Mouse (Mus musculus) lung, postnatal 0 days (tissue): ENCODE measurements around the gene Lsm2. TPM values are rescaled to one million over a fixed set of nuclear protein-coding genes. Genes with fewer than 3 reads are reported as not detected.
"Not testable (repeated sequence)": the region's sequence is repeated elsewhere in the genome, so short reads cannot be mapped to it uniquely, and the experiment has no call there.

ENCODE experiments used
- ATAC-seq: fragments of 200-750 bp; cut with Nextera tagmentation; 2 replicates; pipeline ENCODE4 v1.8.0; 2017; ENCODE audit warnings: moderate library complexity
- DNase-seq: peaks from one replicate; pipeline ENCODE4 v3.0.0-alpha.2; 2016; ENCODE audit warnings: low spot score
- H3K27ac ChIP-seq: fragments of 300-500 bp; sonication (generic); 2 replicates; pipeline ENCODE4 v1.5.1; 2014; ENCODE audit warnings: antibody characterized with exemption, mild to moderate bottlenecking, low read length, mixed read lengths
- H3K27me3 ChIP-seq: fragments of 300-500 bp; sonication (generic); replicated peaks from 2 replicates; pipeline ENCODE4 v1.6.1; 2014; ENCODE audit warnings: low read length, mixed read lengths; ENCODE audit not compliant: insufficient read depth
- H3K36me3 ChIP-seq: fragments of 300-500 bp; sonication (generic); 2 replicates; pipeline ENCODE4 v1.6.1; 2014; ENCODE audit warnings: low read length, mixed read lengths; ENCODE audit not compliant: insufficient read depth
- H3K4me1 ChIP-seq: fragments of 300-500 bp; sonication (generic); 2 replicates; pipeline ENCODE4 v1.6.1; 2014; ENCODE audit warnings: antibody characterized with exemption, low read depth, low read length, mixed read lengths; ENCODE audit not compliant: insufficient read depth
- H3K4me2 ChIP-seq: fragments of 300-500 bp; sonication (generic); replicated peaks from 2 replicates; pipeline ENCODE4 v1.6.1; 2014; ENCODE audit warnings: low read depth, mild to moderate bottlenecking, low read length, moderate library complexity, mixed read lengths
- H3K4me3 ChIP-seq: fragments of 300-500 bp; sonication (generic); 2 replicates; pipeline ENCODE4 v1.5.1; 2014; ENCODE audit warnings: low read depth, low read length
- H3K9ac ChIP-seq: fragments of 300-500 bp; sonication (generic); replicated peaks from 2 replicates; pipeline ENCODE4 v1.6.1; 2014; ENCODE audit warnings: low read depth, mild to moderate bottlenecking
- H3K9me3 ChIP-seq: fragments of 300-500 bp; sonication (generic); 2 replicates; pipeline ENCODE4 v1.6.1; 2016; ENCODE audit warnings: low read length, mixed read lengths
- CTCF ChIP-seq: IDR thresholded peaks from 2 replicates; pipeline ENCODE4 v1.5.1; 2016; ENCODE audit warnings: antibody characterized with exemption, mild to moderate bottlenecking
- EP300 ChIP-seq: IDR thresholded peaks from 2 replicates; pipeline ENCODE4 v1.6.1; 2016; ENCODE audit warnings: antibody characterized with exemption, mild to moderate bottlenecking, control low read depth
- WGBS: fragments of 180-500 bp; shearing (Covaris S2); extraction: QIAGEN DNeasy Blood & Tissue Kit; methylation state at CpG from one replicate; pipeline ENCODE4 v1.1.7; 2014; 5-methylcytosine and 5-hydroxymethylcytosine counted together
- polyA plus RNA-seq: library from polyadenylated mRNA; unstranded; fragments of >200 nt; fragmentation: Nextera tagmentation; extraction: Ambion mirVana; gene quantifications from 2 replicates; pipeline ENCODE4 v1.2.1, GENCODE M21; 2015

The Lsm2 gene
- polyA plus RNA-seq, 1 experiment from 2014 or later: 55.4 TPM

GRCm38 (mm10) chr17:35003022-35003838, 21.6 kb downstream of the Lsm2 start:
- Histone ChIP-seq H3K36me3 (no peaks in the 10 kb centered on the region), H3K4me1 (peaks cover 21% of the 10 kb centered on the region), H3K9ac (0 out of 2 replicates have a peak overlapping the region, but pooled peaks have one; percentile 16), H3K9me3 (no peaks in the 10 kb centered on the region), H3K27me3 (no peaks in the 10 kb centered on the region), H3K4me2 (peak overlapping the region; percentile 99; the same call in 1 of the 2 replicates), H3K27ac (no peak overlapping the region), H3K4me3 (no peak overlapping the region)
- DNase-seq (no peak), ATAC-seq (no peak)
- no peak for TF ChIP-seq CTCF
- TF ChIP-seq EP300: no peak
- 47% methylated on average over 9 of the region's 9 CpGs for WGBS

- 90% methylated on average over 17 of the region's 17 CpGs for WGBS
- Histone ChIP-seq H3K27me3 (no peaks in the 10 kb centered on the region), H3K36me3 (no peaks in the 10 kb centered on the region)
Observed at GRCm38 (mm10) chr17:35004075-35004717, 22.5 kb downstream of the Lsm2 start.

GRCm38 (mm10) chr17:35005158-35005557, 23.5 kb downstream of the Lsm2 start:
- 89% methylated on average over 10 of the region's 10 CpGs for WGBS
- Histone ChIP-seq H3K9ac (no peak overlapping the region), H3K4me2 (no peak overlapping the region), H3K27ac (no peak overlapping the region), H3K27me3 (no peaks in the 10 kb centered on the region), H3K4me1 (peaks cover 15% of the 10 kb centered on the region), H3K36me3 (no peaks in the 10 kb centered on the region), H3K4me3 (no peak overlapping the region), H3K9me3 (no peaks in the 10 kb centered on the region)
- DNase-seq (no peak), ATAC-seq (no peak)
- TF ChIP-seq CTCF (no peak), EP300 (no peak)

More at GRCm38 (mm10) chr17:35004075-35004717, 22.5 kb downstream of the Lsm2 start:
- no peaks in the 10 kb centered on the region for H3K9me3 ChIP-seq
- H3K4me2 ChIP-seq: no peak overlapping the region
- H3K9ac ChIP-seq: no peak overlapping the region
- no peak for DNase-seq
- no peak overlapping the region for H3K4me3 ChIP-seq
- no peak overlapping the region for H3K27ac ChIP-seq
- peaks cover 21% of the 10 kb centered on the region for H3K4me1 ChIP-seq
- no peak for ATAC-seq
- no peak for TF ChIP-seq EP300
- no peak for TF ChIP-seq CTCF

GRCm38 (mm10) chr17:35005902-35006301, 24.2 kb downstream of the Lsm2 start:
- 89% methylated on average over 4 of the region's 5 CpGs for WGBS
- not testable (repeated sequence) for H3K4me2 ChIP-seq, H3K9me3 ChIP-seq, H3K27ac ChIP-seq, ATAC-seq, H3K9ac ChIP-seq, DNase-seq, H3K4me3 ChIP-seq, H3K36me3 ChIP-seq, H3K27me3 ChIP-seq
- H3K4me1 ChIP-seq: peaks cover 15% of the 10 kb centered on the region

GRCm38 (mm10) chr17:35007387-35007991, 25.8 kb downstream of the Lsm2 start:
- TF ChIP-seq EP300 (no peak), CTCF (peak; percentile 32; the same call in 1 of the 2 replicates)
- H3K27ac ChIP-seq: no peak overlapping the region
- peaks cover 14% of the 10 kb centered on the region for H3K36me3 ChIP-seq
- ATAC-seq (no peak), DNase-seq (no peak)
- peaks cover 6% of the 10 kb centered on the region for H3K4me1 ChIP-seq
- H3K4me2 ChIP-seq: no peak overlapping the region
- no peaks in the 10 kb centered on the region for H3K9me3 ChIP-seq
- H3K9ac ChIP-seq: no peak overlapping the region
- no peaks in the 10 kb centered on the region for H3K27me3 ChIP-seq
- 89% methylated on average over 7 of the region's 7 CpGs for WGBS
- no peak overlapping the region for H3K4me3 ChIP-seq

GRCm38 (mm10) chr17:35009586-35009985, 27.9 kb downstream of the Lsm2 start:
- Histone ChIP-seq H3K9ac (no peak overlapping the region), H3K36me3 (peaks cover 28% of the 10 kb centered on the region), H3K4me3 (no peak overlapping the region), H3K4me2 (no peak overlapping the region), H3K27me3 (no peaks in the 10 kb centered on the region), H3K4me1 (no peaks in the 10 kb centered on the region), H3K9me3 (no peaks in the 10 kb centered on the region), H3K27ac (no peak overlapping the region)
- ATAC-seq (no peak), DNase-seq (no peak)
- TF ChIP-seq CTCF (no peak), EP300 (no peak)
- WGBS: 87% methylated on average over 7 of the region's 7 CpGs
